Mouse (Mus musculus) kidney, embryonic 15.5 days (tissue): Measurements from ENCODE around the gene 1810024B03Rik. TPM values are rescaled to one million over a fixed set of nuclear protein-coding genes. Genes with fewer than 3 reads are reported as not detected.
A peak's percentile ranks its signal among the peaks of the same experiment; 100 is the strongest.

Source experiments
- ATAC-seq: fragments of 200-750 bp; cut with Nextera tagmentation; replicated peaks from 2 replicates; pipeline ENCODE4 v1.8.0; 2017; ENCODE audit warnings: moderate TSS enrichment; ENCODE audit not compliant: low FRiP score
- H3K27ac ChIP-seq: fragments of 300-500 bp; sonication (generic); 2 replicates; pipeline ENCODE4 v1.5.1; 2015; ENCODE audit warnings: mild to moderate bottlenecking, inconsistent platforms
- H3K27me3 ChIP-seq: fragments of 300-500 bp; sonication (generic); 2 replicates; pipeline ENCODE4 v1.6.1; 2015; ENCODE audit warnings: inconsistent platforms
- H3K36me3 ChIP-seq: fragments of 300-500 bp; sonication (generic); 2 replicates; pipeline ENCODE4 v1.6.1; 2015; ENCODE audit warnings: inconsistent platforms
- H3K4me1 ChIP-seq: fragments of 300-500 bp; sonication (generic); 2 replicates; pipeline ENCODE4 v1.6.1; 2015; ENCODE audit warnings: inconsistent platforms
- H3K4me2 ChIP-seq: fragments of 300-500 bp; sonication (generic); 2 replicates; pipeline ENCODE4 v1.6.1; 2015; ENCODE audit warnings: moderate library complexity, mild to moderate bottlenecking, inconsistent platforms
- H3K4me3 ChIP-seq: fragments of 300-500 bp; sonication (generic); replicated peaks from 2 replicates; pipeline ENCODE4 v1.5.1; 2015; ENCODE audit warnings: mild to moderate bottlenecking, inconsistent platforms
- H3K9ac ChIP-seq: fragments of 300-500 bp; sonication (generic); 2 replicates; pipeline ENCODE4 v1.6.1; 2015; ENCODE audit warnings: mild to moderate bottlenecking, inconsistent platforms
- H3K9me3 ChIP-seq: fragments of 300-500 bp; sonication (generic); replicated peaks from 2 replicates; pipeline ENCODE4 v1.6.1; 2016; ENCODE audit warnings: inconsistent platforms
- WGBS: fragments of 180-500 bp; shearing (Covaris S2); methylation state at CpG from one replicate; pipeline ENCODE4 v1.1.7; 2015; ENCODE audit warnings: mixed read lengths; 5-methylcytosine and 5-hydroxymethylcytosine counted together
- polyA plus RNA-seq: library from polyadenylated mRNA; unstranded; fragments of >200 nt; fragmentation: Nextera tagmentation; extraction: Ambion mirVana; gene quantifications from 2 replicates; pipeline ENCODE4 v1.2.1, GENCODE M21; 2015

Gene 1810024B03Rik
- polyA plus RNA-seq = 2.0 and 2.7 TPM in 2 replicates

GRCm38 (mm10) chr2:127207547-127208451 is at the start of gene 1810024B03Rik, which contains the start of gene Snrnp200:
1810024B03Rik (minus strand) TSS chr2:127208280.
Snrnp200 (plus strand) TSS chr2:127208386.
- peak within 1 kb of the TSS; percentile 76 for H3K9ac ChIP-seq
- peak; percentile 98 for ATAC-seq
- WGBS = 13% methylated on average over 36 of the region's 36 CpGs

GRCm38 (mm10) chr2:127255294-127255693 is 47.2 kb upstream of the 1810024B03Rik start:
- WGBS = 54% methylated on average over 6 of the region's 6 CpGs
- no peaks in the 10 kb centered on the region for H3K9me3 ChIP-seq
- H3K4me1 ChIP-seq = peaks cover 24% of the 10 kb centered on the region

More at GRCm38 (mm10) chr2:127207547-127208451, at the start of gene 1810024B03Rik, which contains the start of gene Snrnp200:
- Histone ChIP-seq H3K9me3 (no peaks in the 10 kb centered on the region), H3K27me3 (no peaks in the 10 kb centered on the region), H3K36me3 (peaks cover 39% of the 10 kb centered on the region), H3K4me1 (peaks cover 18% of the 10 kb centered on the region), H3K4me2 (peak within 1 kb of the TSS; percentile 78), H3K4me3 (peak within 1 kb of the TSS; percentile 88), H3K27ac (peak within 1 kb of the TSS; percentile 86)

GRCm38 (mm10) chr2:127254604-127255134 is 46.6 kb upstream of the 1810024B03Rik start:
- Histone ChIP-seq H3K27me3 (no peaks in the 10 kb centered on the region), H3K9me3 (no peaks in the 10 kb centered on the region), H3K9ac (no peak overlapping the region), H3K27ac (no peak overlapping the region; the same call in 1 of the 2 replicates), H3K4me1 (peaks cover 27% of the 10 kb centered on the region), H3K4me2 (no peak overlapping the region), H3K36me3 (peaks cover 44% of the 10 kb centered on the region), H3K4me3 (no peak overlapping the region)
- ATAC-seq = no peak
- 79% methylated on average over 3 of the region's 3 CpGs for WGBS

More at GRCm38 (mm10) chr2:127255294-127255693, 47.2 kb upstream of the 1810024B03Rik start:
- H3K36me3 ChIP-seq = peaks cover 46% of the 10 kb centered on the region
- no peak overlapping the region for H3K27ac ChIP-seq
- ATAC-seq = 0 out of 2 replicates have a peak, but pooled peaks have one; percentile 21
- H3K27me3 ChIP-seq = no peaks in the 10 kb centered on the region
- no peak overlapping the region for H3K9ac ChIP-seq
- no peak overlapping the region for H3K4me2 ChIP-seq
- H3K4me3 ChIP-seq = no peak overlapping the region

GRCm38 (mm10) chr2:127252787-127253186 is 44.7 kb upstream of the 1810024B03Rik start:
- Histone ChIP-seq H3K4me3 (no peak overlapping the region), H3K27me3 (no peaks in the 10 kb centered on the region), H3K4me1 (peaks cover 40% of the 10 kb centered on the region), H3K9me3 (no peaks in the 10 kb centered on the region), H3K9ac (no peak overlapping the region), H3K27ac (peak overlapping the region; percentile 63), H3K4me2 (no peak overlapping the region), H3K36me3 (peaks cover 25% of the 10 kb centered on the region)
- ATAC-seq = no peak
- WGBS = 39% methylated on average over 5 of the region's 5 CpGs

- H3K36me3 ChIP-seq = peaks cover 17% of the 10 kb centered on the region
- no peaks in the 10 kb centered on the region for H3K9me3 ChIP-seq
- no peak overlapping the region for H3K4me3 ChIP-seq
- no peak for ATAC-seq
- H3K27ac ChIP-seq = peak overlapping the region; percentile 63
- WGBS = 36% methylated on average over 3 of the region's 3 CpGs
- H3K9ac ChIP-seq = peak overlapping the region; percentile 1; the same call in 1 of the 2 replicates
- no peaks in the 10 kb centered on the region for H3K27me3 ChIP-seq
- H3K4me2 ChIP-seq = no peak overlapping the region
- H3K4me1 ChIP-seq = peaks cover 41% of the 10 kb centered on the region
These were observed 43.9 kb upstream of the 1810024B03Rik start for GRCm38 (mm10) chr2:127251880-127252527.

GRCm38 (mm10) chr2:127251457-127251856 is 43.4 kb upstream of the 1810024B03Rik start:
- H3K4me1 ChIP-seq = peaks cover 46% of the 10 kb centered on the region
- H3K9ac ChIP-seq = no peak overlapping the region
- H3K9me3 ChIP-seq = no peaks in the 10 kb centered on the region
- ATAC-seq = no peak
- no peak overlapping the region for H3K4me2 ChIP-seq
- 47% methylated on average over 3 of the region's 3 CpGs for WGBS
- no peaks in the 10 kb centered on the region for H3K27me3 ChIP-seq
- peak overlapping the region; percentile 63; the same call in 1 of the 2 replicates for H3K27ac ChIP-seq
- no peak overlapping the region for H3K4me3 ChIP-seq
- H3K36me3 ChIP-seq = peaks cover 14% of the 10 kb centered on the region

- Histone ChIP-seq H3K9ac (no peak overlapping the region), H3K4me3 (no peak overlapping the region), H3K27me3 (no peaks in the 10 kb centered on the region), H3K4me1 (peaks cover 48% of the 10 kb centered on the region), H3K36me3 (peaks cover 17% of the 10 kb centered on the region), H3K27ac (no peak overlapping the region), H3K9me3 (no peaks in the 10 kb centered on the region), H3K4me2 (no peak overlapping the region)
- ATAC-seq = no peak
- WGBS = 83% methylated on average over 9 of the region's 9 CpGs
These were observed 42.4 kb upstream of the 1810024B03Rik start for GRCm38 (mm10) chr2:127250291-127251008.

- WGBS = under 1% methylated on average over 39 of the region's 39 CpGs
- Histone ChIP-seq H3K9me3 (no peaks in the 10 kb centered on the region), H3K9ac (peak overlapping the region; percentile 83), H3K4me2 (peak overlapping the region; percentile 95), H3K4me3 (peak overlapping the region; percentile 94), H3K4me1 (peaks cover 45% of the 10 kb centered on the region), H3K27ac (peak overlapping the region; percentile 69), H3K27me3 (no peaks in the 10 kb centered on the region), H3K36me3 (peaks cover 36% of the 10 kb centered on the region)
- ATAC-seq = peak; percentile 65
These were observed 40.4 kb upstream of the 1810024B03Rik start for GRCm38 (mm10) chr2:127248334-127249004.

GRCm38 (mm10) chr2:127247592-127248333 is 39.7 kb upstream of the 1810024B03Rik start, which contains the start of the genes Ciao1 and Tmem127:
Ciao1 (minus strand) TSS chr2:127247816.
Tmem127 (plus strand) TSS chr2:127247908.
- Histone ChIP-seq H3K4me1 (peaks cover 43% of the 10 kb centered on the region), H3K9ac (peak within 1 kb of the TSS; percentile 88), H3K27ac (peak within 1 kb of the TSS; percentile 69), H3K4me2 (peak within 1 kb of the TSS; percentile 95), H3K9me3 (no peaks in the 10 kb centered on the region), H3K4me3 (peak within 1 kb of the TSS; percentile 94), H3K36me3 (peaks cover 42% of the 10 kb centered on the region), H3K27me3 (no peaks in the 10 kb centered on the region)
- ATAC-seq = peak; percentile 98
- under 1% methylated on average over 53 of the region's 53 CpGs for WGBS

GRCm38 (mm10) chr2:127240065-127240464 is 32.0 kb upstream of the 1810024B03Rik start:
- Histone ChIP-seq H3K9me3 (no peaks in the 10 kb centered on the region), H3K4me3 (no peak overlapping the region), H3K4me1 (no peaks in the 10 kb centered on the region), H3K36me3 (peaks cover 95% of the 10 kb centered on the region), H3K27ac (no peak overlapping the region), H3K27me3 (no peaks in the 10 kb centered on the region), H3K9ac (no peak overlapping the region), H3K4me2 (no peak overlapping the region)
- WGBS = 94% methylated on average over 2 of the region's 2 CpGs
- ATAC-seq = no peak
